Mouse (Mus musculus): ENCODE results near the gene Gm6164. TPM values are rescaled to one million over a fixed set of nuclear protein-coding genes. Genes with fewer than 3 reads are reported as not detected.

Gm6164 gene
- not detected in 2 replicates for polyA plus RNA-seq (2015; fragmentation: Nextera tagmentation; extraction: Ambion mirVana)

DNA sequence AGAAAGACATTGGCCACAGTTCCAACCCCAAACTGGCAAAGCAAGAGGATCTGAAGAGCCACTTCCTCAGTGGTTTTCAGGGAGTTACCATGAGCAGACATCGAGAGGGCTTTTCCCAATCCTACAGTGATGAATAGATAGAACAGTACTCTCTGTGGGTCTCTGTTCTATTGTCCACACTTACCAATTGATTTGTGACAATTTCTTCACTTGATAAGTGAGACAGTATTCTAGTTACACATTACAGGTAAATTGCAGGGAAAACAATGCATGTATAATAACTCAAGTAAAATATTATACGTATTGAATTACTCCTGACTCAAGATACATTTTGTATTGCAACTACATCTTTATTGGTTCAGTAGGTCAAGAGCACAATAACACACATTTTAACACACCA, at the start of gene Gm6164:
TSS of gene Gm6164 (minus strand) at position 101 of the 400 bp plus-strand sequence.

DNA sequence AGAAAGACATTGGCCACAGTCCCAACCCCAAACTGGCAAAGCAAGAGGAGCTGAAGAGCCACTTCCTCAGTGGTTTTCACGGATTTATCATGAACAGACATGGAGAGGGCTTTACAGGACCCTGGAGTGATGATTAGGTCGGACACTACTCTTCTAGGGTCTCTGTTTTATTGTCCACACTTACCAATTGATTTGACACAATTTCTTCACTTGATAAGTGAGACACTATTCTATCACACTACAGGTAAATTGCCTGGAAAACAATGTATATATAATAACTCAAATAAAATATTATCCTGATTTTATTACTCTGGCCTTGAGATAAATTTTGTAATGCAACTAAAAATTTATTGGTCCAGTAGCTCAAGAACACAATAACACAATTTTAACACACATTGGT, 28.3 kb upstream of the Gm6164 start, which contains the start of gene Gm4498:
TSS of gene Gm4498 (minus strand) at position 101 of the 400 bp plus-strand sequence.

GRCm38 (mm10) chr7:20193410-20193809, 12.0 kb downstream of the Gm6164 start, which contains the start of gene Vmn1r95:
Gene Vmn1r95, plus strand, starts transcription at chr7:20193710.

GRCm38 (mm10) chr7:20168277-20168676, 37.1 kb downstream of the Gm6164 start, which contains the start of gene Vmn1r94:
Gene Vmn1r94, minus strand, starts transcription at chr7:20168377.

Other genes with a start within 250 kb of the Gm6164 start
- gene Ceacam20, start 240.2 kb downstream of the Gm6164 start, polyA plus RNA-seq (2015; fragmentation: Nextera tagmentation; extraction: Ambion mirVana) = not detected in 2 replicates
- gene Nlrp9b, start 214.1 kb downstream of the Gm6164 start, polyA plus RNA-seq (2015; fragmentation: Nextera tagmentation; extraction: Ambion mirVana) = not detected in 2 replicates
- not detected in 2 replicates for gene Vmn1r91, start 105.9 kb downstream of the Gm6164 start, polyA plus RNA-seq (2015; fragmentation: Nextera tagmentation; extraction: Ambion mirVana)
- not detected in 2 replicates for gene Gm16442, start 83.0 kb downstream of the Gm6164 start, polyA plus RNA-seq (2015; fragmentation: Nextera tagmentation; extraction: Ambion mirVana)
- gene Vmn1r93, start 66.5 kb downstream of the Gm6164 start, polyA plus RNA-seq (2015; fragmentation: Nextera tagmentation; extraction: Ambion mirVana) = not detected in 2 replicates
- gene Vmn1r94, start 37.2 kb downstream of the Gm6164 start, polyA plus RNA-seq (2015; fragmentation: Nextera tagmentation; extraction: Ambion mirVana) = not detected in 2 replicates
- gene Vmn1r95, start 11.9 kb downstream of the Gm6164 start, polyA plus RNA-seq (2015; fragmentation: Nextera tagmentation; extraction: Ambion mirVana) = not detected in 2 replicates
- gene Gm4498, start 28.2 kb upstream of the Gm6164 start, polyA plus RNA-seq (2015; fragmentation: Nextera tagmentation; extraction: Ambion mirVana) = not detected in 2 replicates
- gene Gm5890, start 57.2 kb upstream of the Gm6164 start, polyA plus RNA-seq (2015; fragmentation: Nextera tagmentation; extraction: Ambion mirVana) = not detected in 2 replicates
- not detected in 2 replicates for gene Gm4133, start 128.5 kb upstream of the Gm6164 start, polyA plus RNA-seq (2015; fragmentation: Nextera tagmentation; extraction: Ambion mirVana)
- not detected in 2 replicates for gene Gm5728, start 169.8 kb upstream of the Gm6164 start, polyA plus RNA-seq (2015; fragmentation: Nextera tagmentation; extraction: Ambion mirVana)
- not detected in 2 replicates for gene Vmn1r100, start 212.3 kb upstream of the Gm6164 start, polyA plus RNA-seq (2015; fragmentation: Nextera tagmentation; extraction: Ambion mirVana)
- not detected in 2 replicates for gene Vmn1r101, start 237.0 kb upstream of the Gm6164 start, polyA plus RNA-seq (2015; fragmentation: Nextera tagmentation; extraction: Ambion mirVana)

Data from urinary bladder, postnatal 0 days (tissue).